Mouse (Mus musculus) liver, adult 2 months (tissue): ENCODE data around the gene Dnajc3.

ENCODE experiments used
- CTCF ChIP-seq: fragments of 200-500 bp; IDR thresholded peaks from 2 replicates; pipeline ENCODE4 v1.5.1; 2011; ENCODE audit warnings: low read depth, low read length, control low read depth
- POLR2A ChIP-seq: fragments of 200-500 bp; IDR thresholded peaks from 2 replicates; pipeline ENCODE4 v1.6.1; 2011; ENCODE audit warnings: low read length, control low read depth; ENCODE audit not compliant: insufficient read depth; ENCODE audit errors: extremely low read depth

DNA sequence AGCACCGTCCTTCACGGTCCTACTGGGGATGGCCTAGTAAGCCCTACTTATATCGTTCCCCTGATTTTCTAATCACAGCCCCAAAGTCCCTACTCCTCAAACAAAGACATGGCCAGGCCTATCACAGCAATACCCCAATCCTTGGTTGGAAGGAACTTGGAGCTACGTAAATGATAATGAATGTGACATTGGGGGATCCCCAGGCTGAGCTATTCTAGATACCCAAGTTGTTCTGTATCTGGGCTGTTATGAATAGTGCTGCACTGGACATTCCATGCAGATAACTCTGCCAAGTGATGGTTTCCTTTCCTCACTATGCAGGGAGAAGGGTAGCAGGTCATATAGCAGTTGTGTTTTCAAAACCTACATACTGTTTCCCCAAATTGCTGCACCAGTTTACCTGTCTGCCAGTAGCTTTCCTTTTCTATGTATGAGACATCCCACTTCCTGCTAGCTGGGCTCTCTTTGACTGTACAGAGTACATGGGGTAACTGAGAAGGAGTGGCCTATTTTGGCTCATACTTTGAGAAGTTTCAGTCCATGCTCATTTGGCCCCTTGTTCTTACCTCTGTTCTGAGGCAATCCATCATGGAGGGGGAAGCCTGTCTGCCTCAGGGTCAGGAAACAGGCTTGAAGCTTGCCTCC lies 27.7 kb downstream of the Dnajc3 start:
- TF ChIP-seq CTCF (no peak), POLR2A (no peak)
